Mouse (Mus musculus) adrenal gland, postnatal 14 days (tissue): ENCODE measurements around the gene Scn1b. TPM values are rescaled to one million over a fixed set of nuclear protein-coding genes. Genes with fewer than 3 reads are reported as not detected.
A peak's percentile ranks its signal among the peaks of the same experiment; 100 is the strongest.

Experiments
- DNase-seq: peaks from one replicate; pipeline ENCODE4 v3.0.0; 2021; ENCODE audit warnings: mixed read lengths
- long read RNA-seq, 2 experiments: library from polyadenylated mRNA; stranded (forward); transcript quantifications; one replicate each; pipeline ENCODE4 v2.0.0; 2021
- total RNA-seq: library from RNA; stranded (reverse); gene quantifications from 2 replicates; pipeline ENCODE4 v1.2.3, GENCODE M21; 2021

The Scn1b gene
- 8.6 and 11.8 TPM in 2 replicates for total RNA-seq
- long read RNA-seq, experiment 1, transcript Scn1b-201 (6 exons, 1,573 nt) = major isoform, 11 of 15 reads
- long read RNA-seq, experiment 1, partial matches to known transcripts = 3 of 15 reads
- long read RNA-seq, experiment 1, other reads (novel, unspliced or antisense) = 0 of 15 reads
- long read RNA-seq, experiment 2, transcript Scn1b-201 (6 exons, 1,573 nt) = major isoform, 5 of 5 reads
- long read RNA-seq, experiment 2, partial matches to known transcripts = 0 of 5 reads
- long read RNA-seq, experiment 2, other reads (novel, unspliced or antisense) = 0 of 5 reads

DNA sequence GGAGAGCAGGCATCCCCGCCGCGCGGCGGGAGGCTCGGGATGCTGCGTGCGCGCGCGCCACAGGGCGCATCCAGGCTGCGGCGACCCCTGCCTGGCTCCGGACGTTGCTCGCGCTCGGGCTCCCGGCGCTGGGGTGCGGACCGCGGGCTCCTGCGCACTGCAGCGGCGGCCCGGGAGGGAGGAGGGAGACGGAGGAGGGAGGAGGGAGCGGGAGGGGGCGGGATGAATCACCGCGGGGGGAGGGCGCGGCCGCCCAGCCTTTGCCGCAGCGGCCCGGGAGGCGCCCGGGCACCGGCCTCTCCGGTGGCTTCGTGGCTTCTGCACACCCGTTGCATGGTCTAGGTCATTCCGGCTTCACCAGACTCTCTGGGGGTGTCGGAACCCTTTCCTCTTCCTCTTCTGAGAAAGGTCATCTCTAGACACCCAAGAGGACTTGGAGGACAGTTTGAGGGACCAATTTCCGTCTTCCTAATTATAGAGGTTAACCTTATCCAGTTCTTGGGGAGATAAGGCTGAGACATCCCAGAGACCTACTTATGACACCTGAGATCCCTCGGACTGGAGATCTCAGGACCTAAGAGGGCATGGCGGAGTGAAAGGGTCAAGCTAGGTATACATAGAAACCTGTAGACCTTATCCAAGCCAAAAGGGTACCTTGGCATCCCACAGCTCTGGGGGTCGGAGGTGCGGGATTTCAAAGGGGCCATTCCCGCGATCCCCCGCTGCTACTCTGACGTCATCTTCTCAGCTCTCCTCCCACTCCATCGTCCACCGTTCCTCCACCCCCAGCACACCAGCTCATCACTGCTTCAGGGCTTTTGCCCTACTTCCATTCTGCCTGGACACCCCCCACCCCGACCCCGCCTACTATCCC, at the start of gene Scn1b:
Gene Scn1b (minus strand): TSS at position 153 of the 874 bp plus-strand sequence.
- DNase-seq = peak; percentile 81

DNA sequence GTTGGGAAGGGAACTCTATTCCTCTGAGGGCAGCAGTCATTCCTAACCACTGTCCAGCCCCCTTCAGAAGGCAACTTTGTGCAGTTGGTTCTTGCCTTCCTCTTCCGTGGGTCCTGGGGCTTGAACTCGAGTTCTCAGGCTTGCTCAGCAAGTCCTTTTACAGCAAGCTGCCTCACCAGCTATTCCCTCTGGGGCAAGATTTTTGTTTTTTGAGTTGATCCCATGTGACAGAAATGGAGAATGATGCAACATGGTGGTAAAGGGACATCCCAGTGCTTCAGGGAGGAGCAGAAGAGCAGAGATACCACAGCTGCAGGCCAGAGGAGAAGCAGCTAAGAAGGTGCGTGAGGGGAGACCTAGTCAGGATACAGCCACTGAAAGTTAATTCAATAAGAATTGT, 48.3 kb upstream of the Scn1b start:
- DNase-seq = no peak

DNA sequence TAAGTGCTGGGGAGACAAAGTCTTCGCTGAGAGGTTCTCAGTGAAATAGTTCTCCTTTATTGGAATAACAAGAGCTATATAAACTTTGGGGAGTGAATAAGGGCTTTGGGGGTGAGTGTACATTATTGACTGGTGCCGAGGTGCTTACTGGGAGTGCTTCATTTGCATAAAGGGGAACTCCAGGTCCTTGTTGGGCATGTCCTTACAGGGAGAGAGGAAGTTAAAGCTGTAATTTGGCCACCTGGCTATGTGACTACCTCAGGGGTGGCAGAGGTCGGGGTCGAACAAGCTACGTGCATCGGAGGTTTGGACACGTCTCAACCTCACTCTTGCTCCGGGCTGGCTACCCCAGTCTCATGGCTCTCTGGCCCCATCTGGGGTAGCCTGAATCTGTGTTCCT, 47.7 kb upstream of the Scn1b start:
- DNase-seq = no peak

DNA sequence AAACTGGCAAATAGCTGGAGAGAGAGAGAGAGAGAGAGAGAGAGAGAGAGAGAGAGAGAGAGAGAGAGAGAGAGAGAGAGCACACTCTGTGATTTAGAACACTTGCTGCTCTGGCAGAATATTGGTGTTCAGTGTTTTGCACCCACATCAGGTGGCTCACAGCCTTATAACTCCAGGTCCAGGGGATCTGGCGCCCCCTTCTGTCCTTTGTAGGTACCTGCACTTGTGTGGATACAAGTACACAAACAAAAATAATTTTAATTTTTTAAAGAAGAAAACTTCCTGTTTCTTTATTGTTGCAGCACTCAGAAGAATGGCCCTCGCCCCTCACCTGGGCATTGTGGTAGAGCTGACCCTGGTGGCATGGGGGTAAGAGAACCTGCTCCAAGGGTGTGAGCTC, 45.4 kb upstream of the Scn1b start:
- DNase-seq = peak; percentile 77

DNA sequence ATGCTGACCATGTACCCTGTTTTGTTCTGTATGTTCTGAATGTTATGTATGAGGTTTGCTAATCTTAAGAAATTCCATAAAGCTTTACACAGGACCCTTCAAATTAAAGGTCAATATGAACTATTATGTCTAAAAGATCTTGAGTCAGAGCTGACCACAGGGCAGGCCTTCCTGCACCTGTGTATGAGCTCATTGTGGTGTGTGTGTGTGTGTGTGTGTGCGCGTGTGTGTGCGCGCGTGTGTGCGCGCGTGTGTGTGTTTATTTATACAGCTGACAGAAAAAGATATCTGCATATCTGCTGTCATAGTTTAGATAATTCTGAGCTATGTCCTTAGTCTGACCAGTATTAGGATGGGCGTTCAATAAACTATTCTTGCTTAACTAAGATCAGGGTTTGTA, 43.7 kb upstream of the Scn1b start:
- DNase-seq = no peak

DNA sequence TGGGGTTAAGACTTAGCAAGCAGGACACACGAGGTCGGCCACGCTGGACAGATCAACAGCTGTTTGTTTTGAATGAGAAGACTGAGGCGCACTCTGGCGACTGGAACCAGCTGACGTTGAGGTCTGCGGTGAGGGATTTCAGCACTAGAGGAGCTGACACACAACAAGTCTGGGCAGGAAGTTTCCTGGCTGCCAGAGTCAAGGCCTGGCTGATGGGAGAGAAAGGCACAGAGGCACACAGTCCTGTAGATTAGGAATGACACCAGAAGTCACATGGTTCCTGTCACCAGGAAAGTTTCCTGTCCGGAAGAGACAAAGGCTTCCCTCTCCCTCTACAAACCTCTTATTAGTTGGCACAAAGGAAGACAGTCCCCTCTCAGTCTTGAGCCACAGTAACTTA, 41.6 kb upstream of the Scn1b start:
- peak; percentile 50 for DNase-seq

DNA sequence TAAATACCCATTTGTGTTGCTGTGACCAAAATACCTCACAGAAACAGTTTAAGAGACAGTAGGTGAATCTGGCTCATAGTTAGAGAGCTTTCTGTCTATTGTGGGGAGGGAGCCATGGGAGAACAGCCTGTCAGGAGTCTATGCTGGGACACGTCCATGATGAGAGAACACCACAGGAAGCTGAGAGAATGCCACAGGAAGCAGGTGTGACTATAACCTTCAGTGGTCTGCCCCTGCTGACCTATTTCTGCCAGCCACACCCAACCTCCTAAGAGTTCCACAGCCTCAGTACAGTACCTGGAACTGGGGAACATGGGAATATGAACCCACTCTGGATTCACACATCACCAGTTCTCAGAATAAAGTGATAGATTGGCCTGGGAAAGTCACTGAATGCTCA, 37.9 kb upstream of the Scn1b start:
- DNase-seq = no peak

DNA sequence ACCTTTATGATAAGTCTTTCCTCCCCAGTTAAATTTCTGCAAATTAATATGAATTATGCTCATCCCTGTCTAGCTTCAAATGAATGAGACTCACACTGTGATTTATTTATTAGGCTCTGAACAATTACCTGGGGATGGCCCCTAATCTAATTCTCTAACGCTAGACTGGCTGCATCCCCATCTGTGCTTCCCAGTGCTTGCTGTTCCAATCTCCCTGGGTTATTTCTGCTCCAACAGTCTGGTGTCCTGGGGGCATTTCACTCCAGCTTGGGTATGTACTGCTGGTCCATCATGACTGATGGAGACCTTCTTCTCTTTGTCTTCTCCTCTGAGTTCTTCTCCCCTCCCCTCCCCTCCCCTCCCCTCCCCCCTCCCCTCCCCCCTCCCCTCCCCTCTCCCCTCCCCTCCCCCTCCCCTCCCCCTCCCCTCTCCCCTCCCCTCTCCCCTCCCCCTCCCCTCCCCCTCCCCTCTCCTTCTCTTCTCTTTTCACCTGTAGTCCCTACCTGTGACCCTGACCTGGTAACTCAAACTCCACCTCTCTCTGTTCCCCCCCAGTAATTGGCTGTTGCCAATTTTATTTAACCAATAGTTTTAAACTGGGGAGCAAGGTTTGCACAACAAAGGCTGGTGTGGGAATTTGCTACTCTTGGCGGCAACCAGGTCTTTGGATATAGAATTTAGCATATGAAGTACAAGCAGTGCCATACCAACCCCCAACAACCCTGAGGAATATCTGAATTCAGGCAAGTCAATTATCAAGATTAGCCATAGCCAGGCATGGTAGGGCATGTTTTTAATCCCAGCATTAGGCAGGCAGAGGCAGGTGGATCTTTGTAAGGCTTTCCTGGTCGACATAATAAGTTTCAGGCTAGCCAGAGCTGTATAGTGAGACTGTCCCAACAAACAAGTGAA, 37.1 kb upstream of the Scn1b start:
- DNase-seq = no peak

DNA sequence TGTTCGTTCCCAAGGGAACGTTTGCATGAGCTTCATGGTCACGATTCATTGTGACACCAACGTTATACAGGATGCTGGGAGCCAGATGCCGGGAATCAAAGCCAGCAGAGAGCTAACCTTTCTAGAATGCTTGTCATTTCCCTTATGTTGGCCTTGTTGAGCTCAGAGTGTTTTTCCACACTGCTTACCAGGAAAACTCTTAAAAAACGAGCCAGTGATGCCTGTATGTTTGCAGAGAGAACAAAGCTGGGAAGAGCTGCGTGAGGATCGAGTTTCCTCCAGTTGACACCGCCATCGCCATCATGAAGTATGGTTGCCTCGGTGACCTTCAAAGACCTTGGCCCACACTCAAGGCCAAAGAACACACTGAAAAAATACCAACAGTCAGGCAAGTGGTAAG, 35.5 kb upstream of the Scn1b start:
- peak; percentile 39 for DNase-seq

DNA sequence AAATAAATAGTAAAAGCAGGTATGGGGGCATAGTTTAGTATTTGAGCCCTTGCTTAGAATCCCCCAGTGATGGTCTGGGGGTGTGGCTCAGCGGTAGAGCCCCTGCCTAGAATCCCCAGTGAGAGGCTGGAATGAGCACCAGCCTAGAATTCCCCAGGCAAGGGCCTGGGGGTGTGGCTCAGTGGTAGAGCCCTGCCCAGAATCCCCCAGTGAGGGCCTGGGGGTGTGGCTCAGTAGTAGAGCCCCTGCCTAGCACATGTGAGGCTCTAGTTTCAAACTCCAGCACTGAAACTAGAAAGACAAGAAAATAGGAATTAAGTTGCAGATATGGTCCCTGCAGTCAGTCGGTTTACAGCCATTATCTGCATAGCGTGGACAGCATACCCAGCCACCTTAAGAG, 35.0 kb upstream of the Scn1b start:
- DNase-seq = no peak

DNA sequence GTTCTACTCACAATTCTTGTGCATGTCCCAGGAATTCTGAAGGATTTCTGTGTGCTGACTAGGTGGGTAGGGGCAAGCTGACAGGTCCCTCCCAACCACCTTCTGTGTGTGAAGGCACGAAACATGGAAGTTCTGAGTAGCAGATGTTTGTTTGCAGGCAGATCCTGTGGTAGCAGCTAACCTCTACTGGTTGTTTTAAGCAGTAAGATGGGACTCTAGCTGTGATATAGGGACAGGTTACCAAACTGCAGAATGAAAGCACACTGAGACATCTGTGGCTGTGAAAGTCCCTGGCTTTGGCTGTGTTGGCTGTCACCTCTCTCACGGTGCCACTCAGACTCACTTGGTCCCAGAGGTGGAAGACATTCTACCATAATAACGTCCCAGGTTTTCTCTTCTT, 34.4 kb upstream of the Scn1b start:
- DNase-seq = no peak

DNA sequence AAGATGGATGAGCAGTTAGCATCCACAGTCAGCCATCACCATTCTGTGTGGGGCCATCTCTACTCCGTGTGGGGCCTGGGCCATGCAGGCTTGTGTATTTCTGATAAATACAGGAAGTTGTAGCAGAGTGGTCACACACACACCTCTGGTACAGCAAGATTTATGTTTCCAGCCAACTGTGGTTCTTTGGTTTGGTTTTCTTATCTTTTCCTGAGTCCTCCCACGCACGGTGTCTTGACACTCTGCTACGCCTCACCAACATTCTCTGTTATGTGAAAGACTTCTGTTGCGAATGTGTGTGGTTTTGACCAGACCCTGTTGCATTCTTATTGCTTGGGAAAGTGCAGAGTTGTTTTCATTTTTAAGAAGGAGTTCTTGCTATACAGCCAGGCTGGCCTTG, 34.0 kb upstream of the Scn1b start:
- no peak for DNase-seq

DNA sequence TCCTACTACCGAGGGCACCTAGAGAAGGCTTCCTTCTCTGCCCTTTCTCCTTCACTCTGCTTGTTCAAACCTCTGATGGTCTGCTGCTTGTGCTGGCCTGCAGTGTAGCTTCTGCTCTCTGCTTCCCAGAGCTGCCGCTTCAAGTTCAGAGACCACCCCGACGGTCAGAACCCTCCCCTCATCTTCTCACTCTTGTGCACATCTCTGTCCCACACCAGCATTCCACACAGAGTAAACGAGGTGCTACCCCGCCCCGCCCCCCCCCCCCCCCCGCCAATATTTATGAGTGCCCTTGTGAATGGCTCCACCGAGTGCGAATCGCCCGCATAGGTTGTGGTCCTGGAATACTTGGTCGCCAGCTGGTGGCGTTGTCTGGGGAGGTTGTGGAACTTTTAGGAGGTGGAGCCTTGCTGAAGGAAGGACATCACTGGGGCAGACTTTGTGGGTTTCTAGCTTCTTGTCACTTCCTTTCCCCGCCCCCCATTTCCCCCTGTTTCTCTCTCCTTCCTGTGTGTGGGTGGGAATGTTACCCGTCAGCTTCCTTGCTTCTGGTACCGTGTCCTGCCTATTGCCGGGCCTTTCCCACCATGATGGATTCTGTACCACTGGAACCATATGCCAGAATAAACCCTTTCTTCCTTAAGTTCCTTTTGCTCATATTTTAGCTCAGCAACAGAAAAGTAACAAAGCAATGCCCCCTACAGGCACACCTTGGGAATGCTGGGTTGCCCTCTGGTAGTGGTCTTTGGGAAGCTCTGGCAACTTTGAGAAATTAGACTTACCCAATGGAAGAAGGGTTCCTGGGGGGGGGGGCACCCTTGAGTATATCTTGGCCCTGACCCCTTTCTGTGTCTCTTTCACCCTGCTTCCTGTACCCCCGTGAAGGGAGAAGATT, 29.5 kb upstream of the Scn1b start:
- DNase-seq = peak; percentile 54

DNA sequence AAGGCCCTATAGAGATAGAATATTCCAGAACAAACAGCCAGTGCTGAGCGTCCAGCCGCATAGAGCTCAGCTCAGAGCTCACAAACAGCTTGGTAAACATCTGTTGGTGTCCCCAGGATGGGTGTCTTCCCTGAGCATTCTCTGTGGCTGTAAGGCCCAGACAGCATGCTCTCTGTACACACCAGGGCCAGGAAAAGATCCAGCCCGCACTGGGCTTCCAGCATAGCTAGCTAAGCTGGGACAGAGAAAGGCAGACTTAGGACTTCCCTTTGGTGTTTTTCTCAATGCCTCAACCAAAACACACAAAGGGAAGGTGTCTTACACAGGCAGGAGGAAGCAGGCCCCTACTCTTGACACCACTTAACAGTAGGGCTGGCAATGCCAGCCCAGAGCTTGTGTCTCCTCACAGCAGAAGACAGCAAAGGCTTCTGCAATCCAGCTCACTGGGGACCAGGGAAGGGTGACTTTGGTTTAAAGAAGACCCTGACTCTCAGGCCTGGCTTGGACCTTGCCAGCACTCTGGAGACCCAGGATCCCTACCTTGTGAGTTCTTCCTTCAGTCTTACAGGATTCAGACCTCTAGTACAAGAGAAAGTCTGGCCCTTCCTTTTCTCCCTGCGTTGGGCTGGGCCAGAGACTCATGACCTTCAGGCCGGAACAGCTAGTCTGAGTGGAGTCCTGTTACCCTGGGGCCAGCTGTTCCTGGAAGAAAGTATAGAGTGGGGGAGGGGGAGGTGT, 28.7 kb upstream of the Scn1b start, which contains the start of gene Gramd1a:
Gene Gramd1a (minus strand): TSS at position 601 of the 738 bp plus-strand sequence.
- peak; percentile 74 for DNase-seq

DNA sequence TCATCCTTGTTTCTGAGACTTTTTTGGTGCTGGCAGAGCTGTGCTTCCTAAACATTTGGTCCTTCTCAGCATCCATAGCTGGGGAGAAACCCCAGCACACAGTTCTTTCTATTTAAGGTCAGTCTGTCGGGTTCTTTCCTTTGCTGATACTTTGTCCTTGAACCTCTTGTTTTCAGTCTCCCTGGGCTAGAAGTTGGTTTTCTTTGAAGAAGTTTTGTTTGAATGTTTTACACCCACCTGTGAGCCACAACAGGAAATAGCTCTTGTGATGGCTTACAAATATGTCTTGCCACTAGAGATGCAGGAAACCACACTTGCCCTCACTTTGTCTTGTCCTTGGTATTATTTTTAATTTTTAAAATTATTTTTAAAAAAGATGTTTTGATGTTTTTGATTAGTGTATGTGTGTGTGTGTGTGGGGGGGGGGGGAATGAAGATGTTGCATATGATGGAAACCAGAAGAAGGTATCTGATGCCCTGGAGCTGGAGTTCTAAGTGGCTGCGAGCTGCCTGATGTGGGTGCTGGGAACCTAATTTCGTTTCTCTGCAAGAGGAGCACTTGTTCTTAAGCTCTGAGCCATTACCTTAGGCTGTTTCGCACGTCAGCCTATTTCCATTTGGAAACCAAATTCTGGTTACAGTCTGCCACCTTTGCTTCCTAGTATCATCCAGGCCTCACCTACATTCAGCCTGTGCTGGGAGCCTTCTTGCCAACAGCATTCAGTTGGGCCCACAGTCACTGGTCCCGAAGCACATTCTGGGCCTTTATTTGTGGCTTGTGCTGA, 26.9 kb upstream of the Scn1b start:
- no peak for DNase-seq

DNA sequence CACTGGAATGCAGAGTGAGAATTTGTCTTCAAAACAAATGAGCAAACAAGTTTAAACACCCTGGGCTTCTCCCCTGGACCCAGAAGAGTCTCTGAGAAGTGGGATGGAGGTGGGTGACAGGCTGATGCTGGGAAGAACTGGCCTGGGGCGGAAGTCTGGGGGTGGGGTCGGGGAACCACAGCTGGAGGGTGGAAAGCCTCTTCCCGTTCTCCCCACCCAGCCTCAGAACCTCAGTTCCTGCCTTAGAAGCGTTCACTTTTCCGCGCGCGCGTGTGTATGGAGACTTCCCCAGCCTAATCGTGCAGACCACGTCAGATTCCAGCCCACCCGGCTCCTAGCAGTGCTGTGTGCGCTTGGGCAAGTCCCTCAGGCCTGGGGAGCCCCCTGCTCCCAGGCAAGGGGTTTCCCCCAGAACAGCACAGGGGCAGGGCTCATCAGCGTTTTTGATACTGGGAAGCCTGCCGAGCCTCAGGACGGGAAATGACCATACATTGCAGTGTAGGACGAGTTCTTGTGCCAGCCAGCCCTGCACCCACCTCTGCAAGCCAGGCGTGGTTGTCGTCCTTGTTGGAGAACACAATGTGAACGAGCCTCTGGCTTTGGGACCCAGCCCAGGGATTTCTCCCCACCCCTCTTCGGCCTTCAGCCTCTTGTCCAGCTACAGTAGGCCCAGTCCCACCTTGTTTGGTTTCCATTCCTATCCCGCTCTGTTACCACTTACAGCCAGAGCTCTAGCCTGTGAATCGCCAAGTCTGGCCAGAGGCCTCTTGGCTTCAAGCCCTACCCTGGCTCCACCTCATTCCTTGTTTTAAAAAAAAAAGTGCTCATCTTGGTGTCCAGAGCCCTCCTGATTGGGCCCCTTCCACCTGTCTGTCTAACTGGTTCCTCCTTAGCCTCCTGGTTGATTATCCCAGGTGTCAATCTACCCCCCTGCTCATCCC, 24.8 kb upstream of the Scn1b start:
- peak; percentile 71 for DNase-seq

DNA sequence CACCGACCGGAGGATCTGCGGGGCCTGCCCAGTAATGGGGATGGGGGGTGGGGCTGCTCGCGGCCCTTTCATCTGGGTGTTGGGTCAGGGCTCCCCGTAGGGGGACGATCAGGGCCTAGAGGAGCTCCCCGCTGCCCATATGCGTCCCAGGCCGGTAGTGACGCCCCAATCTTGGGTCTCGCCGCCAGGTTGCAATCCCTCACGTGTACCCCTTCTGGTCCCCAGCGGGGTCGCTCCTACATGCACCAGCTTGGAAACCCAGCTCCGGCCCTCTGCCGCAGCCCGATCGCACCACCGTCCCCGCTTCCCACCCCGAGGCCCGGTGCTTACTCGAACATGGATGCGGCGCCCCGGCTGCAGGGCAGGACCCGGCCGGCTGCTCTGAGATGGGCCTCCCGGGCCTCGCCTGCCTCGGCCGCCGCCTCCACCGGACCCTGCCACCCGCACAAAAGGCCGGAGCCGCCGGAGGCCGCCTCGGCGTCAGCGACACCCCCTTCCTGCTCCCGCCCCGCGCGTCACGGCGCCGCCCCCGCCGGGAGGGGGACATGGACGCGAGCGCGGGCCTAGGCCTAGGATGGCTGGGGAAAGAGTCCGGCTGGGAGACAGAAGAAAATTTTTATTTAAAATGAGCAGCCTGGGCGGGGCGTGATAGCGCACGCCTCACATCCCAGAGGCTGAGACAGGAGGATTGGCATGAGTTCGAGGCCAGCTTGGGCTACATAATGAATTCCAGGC, 23.9 kb upstream of the Scn1b start:
- peak; percentile 96 for DNase-seq
